Mouse (Mus musculus) gonadal fat pad, adult 2 months (tissue): Measurements from ENCODE around the gene S100a3. TPM values are rescaled to one million over a fixed set of nuclear protein-coding genes. Genes with fewer than 3 reads are reported as not detected.

ENCODE experiments used
- DNase-seq: peaks from one replicate; pipeline ENCODE4 v3.0.0-alpha.2; 2012; ENCODE audit warnings: low read depth
- polyA plus RNA-seq: library from polyadenylated mRNA; depleted of rRNA; stranded (reverse); fragments of >200 nt; gene quantifications from 2 replicates; pipeline ENCODE4 v1.2.3, GENCODE M21; 2012; rRNA removed

Gene S100a3
- polyA plus RNA-seq, result 1.4 TPM in 2 replicates

- no peak for DNase-seq
These were observed at the start of gene S100a3 for GRCm38 (mm10) chr3:90560008-90560628. S100a3 (plus strand) TSS chr3:90560578.

GRCm38 (mm10) chr3:90512276-90512675 is 48.1 kb upstream of the S100a3 start:
- DNase-seq, result no peak

DNA sequence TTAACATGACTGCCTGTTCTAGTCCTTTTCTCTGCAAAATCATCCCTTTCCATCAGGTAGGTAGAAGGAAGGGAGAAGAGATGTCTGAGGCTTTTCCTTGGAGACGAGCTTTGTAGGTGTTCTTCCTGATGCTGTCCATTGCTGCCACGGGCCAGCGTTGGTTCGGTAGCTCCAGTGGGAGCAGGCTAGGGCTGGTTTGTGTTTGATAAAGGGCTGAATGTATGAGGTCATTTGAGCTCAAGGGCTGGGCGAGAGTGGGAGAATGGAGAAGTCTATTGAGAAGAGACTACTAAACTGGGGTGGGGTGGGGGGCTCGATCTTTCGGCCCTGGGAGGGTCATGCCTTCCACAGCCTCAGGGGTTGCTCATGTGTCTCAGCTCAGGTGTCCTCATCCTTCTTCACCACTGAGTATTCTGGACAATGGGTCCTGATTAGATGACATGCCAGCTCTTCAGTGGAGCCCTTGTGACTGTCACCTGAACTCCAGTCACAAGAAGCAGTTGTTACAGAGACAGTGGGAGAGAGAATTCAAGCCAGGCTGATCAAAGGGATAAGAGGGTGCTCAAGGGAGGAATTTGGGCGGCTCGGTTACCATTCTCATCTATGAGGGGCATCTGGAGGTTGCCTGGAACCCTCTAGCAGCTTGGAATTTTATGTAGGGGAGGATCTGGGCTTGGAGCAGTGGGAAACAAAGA is 47.3 kb upstream of the S100a3 start:
- no peak for DNase-seq

DNA sequence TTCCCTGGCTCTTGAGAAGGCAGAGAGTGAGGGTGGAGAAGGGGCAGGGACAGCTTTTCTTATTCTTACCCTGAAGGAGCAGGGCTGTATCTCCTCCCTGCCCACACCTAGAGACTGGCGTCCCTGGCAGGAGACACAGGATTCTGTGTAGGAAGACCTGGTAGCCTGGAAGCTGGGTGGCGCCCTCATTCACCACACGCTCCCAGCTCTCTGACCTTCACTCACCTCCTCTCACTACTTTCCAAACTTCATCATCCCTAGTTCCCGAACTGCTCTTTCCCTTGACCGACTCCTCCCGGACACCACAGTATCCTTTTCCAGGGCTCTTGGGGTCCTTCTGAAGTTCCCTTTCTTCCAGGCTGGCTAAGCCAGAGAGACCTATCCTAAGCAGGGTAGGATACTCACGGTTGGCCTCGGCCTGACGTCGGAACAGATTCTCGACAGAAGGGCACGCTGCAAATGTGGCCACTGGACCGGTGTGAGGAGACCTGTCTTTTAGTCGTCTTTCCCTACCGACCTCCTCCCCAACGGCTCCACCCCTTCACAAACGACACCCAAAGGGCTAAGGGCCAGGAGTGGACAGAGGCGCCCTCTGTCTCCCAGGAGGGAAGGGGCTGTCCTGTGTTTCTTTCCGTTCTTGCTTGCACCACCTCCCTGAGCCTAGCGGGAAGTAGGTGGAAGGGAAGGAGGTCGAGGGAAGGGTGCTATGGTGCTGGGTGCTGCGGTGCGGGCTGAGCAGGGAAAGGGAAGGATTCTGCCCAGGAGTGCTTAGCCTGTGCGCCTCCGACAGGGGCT is 46.4 kb upstream of the S100a3 start, which contains the start of the genes S100a1 and S100a13:
Gene S100a1 (minus strand): TSS at position 597 of the 795 bp plus-strand sequence.
Gene S100a13 (plus strand): TSS at position 640 of the 795 bp plus-strand sequence.
- DNase-seq, result no peak

DNA sequence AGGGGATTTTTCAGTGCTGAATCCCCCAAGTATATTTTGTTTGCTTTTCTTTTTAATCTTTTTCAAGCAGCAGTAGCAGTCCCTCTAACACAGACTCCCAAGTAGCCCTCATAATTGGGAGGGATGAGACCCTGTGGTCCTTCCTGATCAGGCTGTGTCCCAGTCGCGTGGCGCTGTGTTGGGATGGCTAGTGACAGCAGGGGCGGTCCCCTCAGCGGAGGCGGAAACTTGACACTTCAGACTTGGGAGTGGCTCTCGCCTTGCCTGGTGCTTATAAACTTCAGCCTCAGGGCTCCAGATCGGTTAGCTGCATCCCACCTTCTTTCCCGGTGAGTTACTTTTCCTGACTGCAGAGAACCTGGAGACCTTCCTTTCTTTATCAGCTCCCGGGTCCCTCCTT is 45.7 kb upstream of the S100a3 start:
- DNase-seq, result no peak

DNA sequence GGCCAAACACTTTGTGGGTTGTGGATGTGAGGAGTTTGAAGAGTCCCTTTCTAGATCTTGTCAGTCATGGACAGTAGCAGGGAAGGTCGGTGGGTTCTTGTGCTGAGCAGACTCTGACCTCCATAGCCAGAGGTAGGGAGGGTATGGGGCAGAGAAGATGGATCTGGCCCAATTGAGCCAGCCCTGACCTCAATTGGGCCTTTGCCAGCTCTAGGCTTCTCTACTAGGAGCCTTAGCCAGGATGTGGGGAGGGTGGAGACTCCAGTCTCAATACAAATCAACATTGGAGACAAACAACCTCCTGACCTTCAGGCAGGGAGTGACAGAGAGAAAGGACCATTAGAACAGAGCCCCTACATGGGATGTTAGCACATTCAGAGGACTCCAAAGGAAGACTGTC is 45.1 kb upstream of the S100a3 start:
- no peak for DNase-seq

- DNase-seq, result no peak
These were observed 44.6 kb upstream of the S100a3 start for GRCm38 (mm10) chr3:90515789-90516188.

DNA sequence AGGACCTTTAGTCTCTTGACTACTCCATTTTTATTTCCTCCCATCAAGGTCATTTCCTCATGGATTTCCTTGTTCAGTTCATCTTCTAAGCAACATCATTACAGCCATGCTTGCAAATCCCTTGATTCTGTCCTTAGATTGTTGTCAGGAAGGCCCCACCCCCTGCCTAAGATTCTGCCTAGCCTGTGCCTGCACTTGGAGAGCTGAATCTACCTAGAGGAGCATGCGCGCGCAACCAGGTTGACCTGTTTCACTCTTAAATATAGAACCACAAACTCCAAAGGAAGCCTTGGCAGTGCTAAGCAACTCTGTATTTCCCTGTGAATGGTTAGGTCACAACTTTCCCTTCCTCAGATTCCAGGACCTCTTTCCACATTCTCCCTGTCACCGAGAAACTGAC is 42.7 kb upstream of the S100a3 start:
- DNase-seq, result no peak

DNA sequence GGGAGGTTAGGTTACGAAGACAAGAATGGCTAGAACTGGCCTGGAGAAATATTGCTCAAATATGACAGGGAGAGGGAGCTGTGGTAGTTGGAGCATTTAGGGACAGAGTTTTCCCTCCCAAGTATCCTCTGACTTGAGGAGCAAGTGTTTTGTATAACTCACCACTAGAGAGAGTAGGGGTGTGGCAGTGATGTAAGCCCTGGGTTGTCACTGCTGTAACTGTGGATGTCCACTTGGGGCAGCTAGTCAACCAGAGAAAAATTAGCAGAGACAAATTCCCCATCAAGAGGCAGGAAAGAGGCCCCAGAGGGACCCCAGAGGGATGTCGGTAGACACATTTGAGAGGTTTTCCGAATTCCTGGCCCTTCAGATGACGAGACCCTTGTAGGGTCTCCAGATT is 35.0 kb upstream of the S100a3 start:
- DNase-seq, result no peak

- DNase-seq, result no peak
These were observed 34.3 kb upstream of the S100a3 start for GRCm38 (mm10) chr3:90526076-90526475.

DNA sequence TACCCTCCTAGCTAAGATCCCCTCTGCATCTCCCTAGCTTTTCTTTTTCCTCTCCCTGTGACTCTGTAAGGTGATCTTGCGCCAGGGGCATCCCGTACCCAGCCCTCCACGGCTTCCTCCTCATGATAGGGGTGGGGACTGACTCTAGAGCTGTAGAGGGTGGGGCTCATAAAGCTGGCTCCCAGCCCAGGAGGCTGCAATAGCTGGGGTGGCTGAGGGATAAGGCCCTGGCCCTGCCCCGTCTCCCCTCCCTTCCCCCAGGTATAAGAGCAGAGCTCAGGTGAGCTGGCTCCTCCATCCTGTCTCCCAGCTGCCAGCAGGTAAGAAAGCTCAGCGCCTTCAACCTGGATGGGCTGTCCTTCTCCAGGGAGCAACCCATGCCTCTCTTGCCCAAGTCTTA is 33.8 kb upstream of the S100a3 start, which contains the start of gene S100a14:
Gene S100a14 (plus strand): TSS at position 277 of the 400 bp plus-strand sequence.
- DNase-seq, result no peak

DNA sequence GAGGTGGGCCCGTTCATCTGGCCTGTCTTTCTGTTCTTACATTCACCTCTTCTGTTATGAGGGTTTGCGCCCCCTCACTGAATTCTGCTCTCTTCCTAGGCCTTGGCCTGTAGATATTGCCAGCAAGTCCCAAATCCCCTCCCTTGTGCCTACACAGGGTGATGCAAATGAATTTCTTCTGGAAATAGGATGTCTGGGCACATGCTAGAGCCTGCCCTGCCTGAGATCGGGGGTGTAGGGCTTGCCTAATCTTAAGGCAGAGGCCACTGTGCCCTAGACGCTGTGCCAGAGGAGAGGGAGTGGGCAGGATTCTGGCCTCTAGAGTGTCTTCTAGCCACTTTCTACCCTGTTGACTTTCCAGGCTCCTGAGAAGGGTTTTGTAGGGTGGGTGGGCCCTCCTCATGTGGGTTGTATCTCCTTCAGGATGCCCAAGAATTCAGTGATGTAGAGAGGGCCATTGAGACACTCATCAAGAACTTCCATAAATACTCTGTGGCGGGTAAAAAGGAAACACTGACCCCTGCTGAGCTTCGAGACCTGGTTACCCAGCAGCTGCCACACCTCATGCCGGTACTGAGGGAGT is 33.0 kb upstream of the S100a3 start:
- no peak for DNase-seq

- DNase-seq, result no peak
These were observed 28.7 kb upstream of the S100a3 start for GRCm38 (mm10) chr3:90531713-90532112.

DNA sequence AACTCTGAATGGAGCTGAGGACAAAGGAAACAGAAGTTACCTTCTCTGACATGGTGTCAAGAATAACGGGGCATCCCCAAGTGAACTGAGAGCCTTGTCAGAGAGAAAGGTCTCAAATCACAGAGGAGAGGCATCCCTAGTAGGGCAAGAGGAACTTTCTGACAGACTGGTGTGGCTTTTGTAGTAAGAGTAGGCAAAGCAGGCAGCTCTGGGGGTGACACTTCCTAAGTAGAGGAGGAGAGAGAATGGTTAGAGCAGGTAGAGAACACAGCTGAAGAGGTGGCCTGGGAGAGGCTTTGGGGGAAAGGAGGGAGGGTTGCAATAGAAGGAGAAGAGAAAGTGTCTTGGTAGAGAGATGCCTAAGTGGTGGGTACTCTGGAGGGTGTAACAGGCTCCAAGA is 24.9 kb upstream of the S100a3 start:
- DNase-seq, result no peak

DNA sequence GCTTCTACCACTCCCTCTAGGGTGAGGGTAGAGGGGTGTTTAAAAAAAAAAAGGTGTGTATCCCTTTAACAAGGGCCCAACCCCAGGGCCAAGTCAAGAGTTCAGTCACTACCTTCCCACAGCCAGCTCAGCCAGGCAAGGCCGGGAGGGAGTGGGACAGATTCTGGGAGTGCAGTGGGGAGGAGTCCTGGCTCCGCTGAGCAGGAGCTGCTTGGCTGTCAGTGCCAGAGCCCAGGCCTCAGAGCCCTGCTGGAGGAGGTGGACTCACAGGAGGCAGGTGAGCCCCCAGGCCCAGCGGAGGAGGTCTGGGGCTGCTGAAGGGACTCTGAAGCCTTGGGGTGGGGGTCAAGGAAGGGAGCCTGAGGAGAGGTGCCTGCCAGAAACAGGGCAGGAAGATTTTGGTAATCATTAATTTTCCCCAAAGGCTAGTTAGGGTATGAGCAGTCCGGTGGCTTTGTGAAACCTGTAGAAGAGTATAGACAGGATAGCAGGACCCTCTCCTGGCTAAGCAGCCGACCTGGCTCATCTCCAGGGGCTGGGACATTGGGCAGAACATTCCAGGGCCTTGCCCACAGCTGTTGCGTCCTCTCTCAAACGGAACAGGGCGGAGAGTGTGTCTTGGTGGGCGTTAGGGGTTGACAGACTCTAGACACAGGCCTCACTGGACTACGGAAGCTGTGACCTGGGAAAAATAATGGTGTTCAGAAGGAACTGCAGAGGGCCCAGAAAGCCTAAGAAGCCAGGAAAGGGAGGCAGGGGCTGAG is 23.1 kb upstream of the S100a3 start, which contains the start of gene S100a16:
Gene S100a16 (plus strand): TSS at position 114 of the 764 bp plus-strand sequence.
- DNase-seq, result no peak

DNA sequence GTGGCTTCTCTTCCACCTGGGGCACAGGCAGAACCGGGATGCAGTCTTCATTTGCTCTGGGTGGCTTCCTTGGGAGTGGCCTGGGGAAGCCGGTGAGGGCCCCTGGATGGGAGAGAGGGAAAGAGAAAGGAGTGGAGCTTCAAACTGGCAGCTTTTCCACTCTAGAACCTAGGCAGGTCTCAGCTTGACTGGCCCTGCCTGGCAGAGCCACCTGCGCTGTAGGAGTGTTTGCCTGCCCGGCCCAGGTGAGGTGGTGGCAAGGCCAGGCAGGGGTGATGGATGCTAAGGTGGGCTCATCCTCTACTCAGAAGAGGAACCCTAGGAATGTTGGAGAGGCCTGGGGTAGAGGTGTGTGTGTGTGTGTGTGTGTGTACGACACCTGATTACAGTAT is 22.5 kb upstream of the S100a3 start:
- no peak for DNase-seq

- no peak for DNase-seq
These were observed 19.5 kb upstream of the S100a3 start for GRCm38 (mm10) chr3:90540904-90541303.

DNA sequence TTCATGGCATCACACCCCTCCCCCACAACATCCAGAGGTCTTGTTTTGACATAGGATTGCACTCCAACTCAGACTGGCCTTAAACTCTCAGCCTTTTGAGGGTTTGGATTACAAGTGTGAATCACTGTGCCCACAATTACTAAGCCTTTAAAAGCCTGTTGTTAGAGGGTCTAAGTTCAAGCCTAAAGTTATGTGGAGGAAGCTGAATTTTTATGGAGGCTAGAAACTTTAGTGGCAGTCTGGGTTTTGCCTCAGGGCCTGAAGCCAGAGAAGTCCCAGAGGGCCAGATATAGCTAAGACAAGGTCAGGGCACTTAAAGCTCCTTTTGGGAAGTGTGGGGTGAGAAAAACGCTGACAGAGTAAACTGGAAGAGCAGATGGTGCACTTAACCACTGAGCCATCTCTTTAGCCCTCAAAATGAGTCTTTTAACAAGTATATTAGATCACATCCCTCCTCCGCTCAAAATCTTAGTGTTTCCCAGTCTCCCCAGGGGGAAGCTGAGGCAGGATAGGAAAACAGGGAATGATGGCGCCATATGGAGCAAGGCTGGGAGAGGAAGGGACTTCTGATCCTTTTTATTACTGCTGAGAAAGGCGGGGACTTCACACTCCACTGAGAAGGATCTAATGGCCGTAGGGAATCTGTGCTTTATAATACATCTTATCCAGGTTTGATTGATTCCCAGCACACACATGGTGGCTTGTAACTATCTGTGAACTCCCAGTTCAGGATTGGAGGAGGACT is 10.5 kb upstream of the S100a3 start:
- DNase-seq, result no peak

- DNase-seq, result no peak
These were observed 10.0 kb upstream of the S100a3 start for GRCm38 (mm10) chr3:90550421-90550790.

DNA sequence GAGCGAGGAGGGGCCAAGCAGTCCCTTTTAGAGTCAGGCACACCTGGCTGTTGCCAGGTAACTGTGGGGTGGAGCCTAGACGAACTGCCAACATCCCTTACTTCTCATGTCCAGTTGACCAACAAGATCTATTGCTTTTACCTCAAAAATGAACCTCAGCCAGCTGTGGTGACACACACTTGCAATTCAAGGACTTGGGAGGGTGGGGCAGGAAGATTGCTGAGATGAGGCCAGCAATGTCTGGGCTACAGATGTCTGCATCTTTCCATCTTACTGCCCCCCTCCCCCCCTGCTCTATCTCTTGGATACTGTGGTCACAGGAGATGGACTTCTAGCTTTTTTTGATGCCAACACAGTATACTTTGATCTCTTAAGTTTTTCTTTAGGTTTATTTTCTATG is 8.1 kb upstream of the S100a3 start:
- DNase-seq, result no peak

- no peak for DNase-seq
These were observed 4.4 kb upstream of the S100a3 start for GRCm38 (mm10) chr3:90555954-90556353.
